Mouse (Mus musculus) heart, adult 8-10 months (tissue): Measurements from ENCODE around the gene Fam228b. TPM values are rescaled to one million over a fixed set of nuclear protein-coding genes. Genes with fewer than 3 reads are reported as not detected.

Experiments used
- total RNA-seq, 4 experiments: library from RNA; stranded (reverse); gene quantifications; 2 replicates each; pipeline ENCODE4 v1.2.4; 2022

Gene Fam228b
- total RNA-seq, 4 experiments from 2014 or later = 5.9 to 7.6 (median 7.3) TPM

Other genes with a start within 250 kb of the Fam228b start
- gene Itsn2, start 176.6 kb downstream of the Fam228b start, total RNA-seq = 10 to 100 TPM; 37.7 to 43.4 (median 42.4) TPM
- not detected for gene Gm3625, start 176.3 kb downstream of the Fam228b start, total RNA-seq
- gene Fam228a, start 30.8 kb downstream of the Fam228b start, total RNA-seq = under 1 TPM; 0.11 to 0.50 (median 0.19) TPM
- 1 to 10 TPM; 2.2 to 5.0 (median 2.9) TPM for gene Pfn4, start 245 bp downstream of the Fam228b start, total RNA-seq
- gene Sf3b6, start 48.3 kb upstream of the Fam228b start, total RNA-seq = 10 to 100 TPM; 44.3 to 55.8 (median 47.9) TPM
- under 1 TPM; 0.27 to 0.95 (median 0.67) TPM for gene Fkbp1b, start 72.3 kb upstream of the Fam228b start, total RNA-seq
- 1 to 10 TPM; 7.1 to 9.4 (median 8.0) TPM for gene Wdcp, start 74.0 kb upstream of the Fam228b start, total RNA-seq
- 1 to 10 TPM in 1 of 4 experiments, under 1 TPM in 3; 0.69 to 1.5 (median 0.77) TPM for gene Mfsd2b, start 105.1 kb upstream of the Fam228b start, total RNA-seq
- gene Ubxn2a, start 138.4 kb upstream of the Fam228b start, total RNA-seq = 10 to 100 TPM; 69.2 to 77.6 (median 75.9) TPM
- 10 to 100 TPM; 11.2 to 12.8 (median 12.3) TPM for gene Atad2b, start 148.1 kb upstream of the Fam228b start, total RNA-seq